Mouse (Mus musculus) lung, embryonic 15.5 days (tissue): ENCODE data around the gene Heca. TPM values are rescaled to one million over a fixed set of nuclear protein-coding genes. Genes with fewer than 3 reads are reported as not detected.
"Not testable (repeated sequence)": the region's sequence is repeated elsewhere in the genome, so short reads cannot be mapped to it uniquely, and the experiment has no call there.

Experiments
- ATAC-seq: fragments of 200-750 bp; cut with Nextera tagmentation; 2 replicates; pipeline ENCODE4 v1.8.0; 2017; ENCODE audit warnings: moderate number of reproducible peaks, borderline replicate concordance; ENCODE audit not compliant: low FRiP score, low TSS enrichment; ENCODE audit errors: extremely low read depth
- H3K27ac ChIP-seq: fragments of 300-500 bp; sonication (generic); 2 replicates; pipeline ENCODE4 v1.5.1; 2015; ENCODE audit warnings: moderate library complexity, mild to moderate bottlenecking, inconsistent platforms
- H3K27me3 ChIP-seq: fragments of 300-500 bp; sonication (generic); 2 replicates; pipeline ENCODE4 v1.6.1; 2015; ENCODE audit warnings: inconsistent platforms
- H3K36me3 ChIP-seq: fragments of 300-500 bp; sonication (generic); 2 replicates; pipeline ENCODE4 v1.6.1; 2015; ENCODE audit warnings: inconsistent platforms
- H3K4me1 ChIP-seq: fragments of 300-500 bp; sonication (generic); 2 replicates; pipeline ENCODE4 v1.6.1; 2015; ENCODE audit warnings: inconsistent platforms
- H3K4me2 ChIP-seq: fragments of 300-500 bp; sonication (generic); 2 replicates; pipeline ENCODE4 v1.6.1; 2015; ENCODE audit warnings: inconsistent platforms, mild to moderate bottlenecking, moderate library complexity
- H3K4me3 ChIP-seq: fragments of 300-500 bp; sonication (generic); 2 replicates; pipeline ENCODE4 v1.5.1; 2015; ENCODE audit warnings: mild to moderate bottlenecking, inconsistent platforms
- H3K9ac ChIP-seq: fragments of 300-500 bp; sonication (generic); 2 replicates; pipeline ENCODE4 v1.6.1; 2015; ENCODE audit warnings: inconsistent platforms
- H3K9me3 ChIP-seq: fragments of 300-500 bp; sonication (generic); 2 replicates; pipeline ENCODE4 v1.6.1; 2016; ENCODE audit warnings: inconsistent platforms
- WGBS: fragments of 180-500 bp; shearing (Covaris S2); methylation state at CpG from one replicate; pipeline ENCODE4 v1.1.7; 2015; 5-methylcytosine and 5-hydroxymethylcytosine counted together
- polyA plus RNA-seq: library from polyadenylated mRNA; unstranded; fragments of >200 nt; fragmentation: Nextera tagmentation; extraction: Ambion mirVana; gene quantifications from 2 replicates; pipeline ENCODE4 v1.2.1, GENCODE M21; 2015

Gene Heca
- polyA plus RNA-seq, result 2.9 and 4.7 TPM in 2 replicates

GRCm38 (mm10) chr10:17947960-17948730 is at the start of gene Heca:
Gene Heca, minus strand, starts transcription at chr10:17948067.
- H3K27ac ChIP-seq, result peak within 1 kb of the TSS; percentile 91
- peak within 1 kb of the TSS; percentile 94 for H3K4me3 ChIP-seq
- H3K9me3 ChIP-seq, result no peaks in the 10 kb centered on the region
- H3K36me3 ChIP-seq, result no peaks in the 10 kb centered on the region
- ATAC-seq, result peak; percentile 98
- H3K9ac ChIP-seq, result peak within 1 kb of the TSS; percentile 78
- peaks cover 15% of the 10 kb centered on the region for H3K4me1 ChIP-seq
- WGBS, result 4% methylated on average over 47 of the region's 50 CpGs
- peak within 1 kb of the TSS; percentile 75 for H3K4me2 ChIP-seq
- no peaks in the 10 kb centered on the region for H3K27me3 ChIP-seq

DNA sequence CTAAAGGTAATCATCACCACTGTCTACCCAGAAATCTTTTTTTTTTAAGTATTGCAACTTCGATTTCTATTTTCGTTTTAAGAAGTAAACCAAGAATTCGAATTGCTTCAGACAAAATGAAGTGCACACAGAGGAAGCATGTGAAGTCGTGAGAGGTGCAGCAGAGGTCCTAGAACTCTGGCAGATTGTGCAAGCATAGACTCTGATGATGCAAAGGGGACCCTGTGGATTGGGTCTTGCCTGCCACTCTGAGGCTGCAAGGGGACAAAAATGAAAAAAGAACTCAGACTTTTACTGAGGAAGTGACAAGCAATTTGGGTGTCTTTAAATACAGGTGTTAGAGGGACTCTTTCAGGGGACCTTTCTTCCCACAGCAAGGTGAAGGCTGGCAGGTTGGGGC is 42.7 kb upstream of the Heca start:
- Histone ChIP-seq H3K4me2 (no peak overlapping the region), H3K9me3 (no peaks in the 10 kb centered on the region), H3K4me1 (no peaks in the 10 kb centered on the region), H3K27me3 (no peaks in the 10 kb centered on the region), H3K27ac (no peak overlapping the region), H3K4me3 (no peak overlapping the region), H3K9ac (no peak overlapping the region), H3K36me3 (no peaks in the 10 kb centered on the region)
- no peak for ATAC-seq
- 81% methylated on average over 4 of the region's 4 CpGs for WGBS

GRCm38 (mm10) chr10:17989136-17989535 is 41.3 kb upstream of the Heca start:
- 54% methylated on average over 6 of the region's 6 CpGs for WGBS

DNA sequence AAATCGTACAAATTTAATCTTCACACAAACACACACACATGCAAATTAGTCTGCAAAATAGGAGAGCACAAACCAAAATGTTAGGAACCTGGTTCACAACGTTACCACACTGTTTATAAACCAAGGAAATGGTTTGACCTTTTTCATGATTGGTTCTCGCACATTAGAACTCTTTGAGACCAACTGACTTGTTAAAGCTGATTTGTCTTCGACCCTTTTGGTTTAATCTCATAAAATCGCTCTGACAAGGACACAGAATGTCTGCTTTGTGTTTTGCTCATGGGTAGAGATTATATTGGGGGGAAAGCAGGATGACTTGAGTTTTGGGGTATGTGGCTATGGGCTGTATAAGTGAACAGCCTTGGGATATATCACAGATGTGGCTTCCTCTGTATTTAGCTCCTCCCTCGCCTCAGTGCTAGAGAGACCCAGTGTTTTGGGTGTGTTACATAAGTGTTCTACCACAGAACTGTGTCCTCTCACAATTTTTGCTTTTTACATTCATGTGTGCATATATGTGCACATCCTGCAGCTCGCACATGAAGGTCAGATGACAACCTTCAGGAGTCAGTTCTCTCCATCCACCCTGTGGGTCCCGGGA is 40.1 kb upstream of the Heca start:
- no peak for ATAC-seq

More at GRCm38 (mm10) chr10:17989136-17989535, 41.3 kb upstream of the Heca start:
- Histone ChIP-seq H3K9me3 (no peaks in the 10 kb centered on the region), H3K4me3 (no peak overlapping the region), H3K4me1 (no peaks in the 10 kb centered on the region), H3K27ac (no peak overlapping the region), H3K36me3 (no peaks in the 10 kb centered on the region), H3K4me2 (no peak overlapping the region), H3K27me3 (no peaks in the 10 kb centered on the region), H3K9ac (no peak overlapping the region)
- ATAC-seq, result no peak

DNA sequence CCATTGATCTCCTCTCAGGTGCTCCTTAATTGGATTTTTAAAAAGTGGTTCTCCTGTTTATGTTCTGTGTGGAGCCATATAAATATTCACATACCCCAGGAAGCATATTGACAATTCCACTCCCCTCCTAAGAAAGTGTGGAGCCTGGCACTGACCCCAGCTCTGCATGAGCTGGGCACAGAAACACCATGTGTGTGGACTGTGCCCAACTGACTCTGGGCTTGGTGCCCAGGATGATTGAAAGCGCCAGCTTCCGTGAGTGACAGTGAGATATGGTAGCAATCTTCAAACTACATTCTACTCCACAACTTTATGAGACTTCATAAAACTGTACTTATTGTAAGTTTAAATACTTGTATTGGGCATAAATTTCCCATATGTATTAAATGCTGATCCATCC is 35.4 kb upstream of the Heca start:
- no peaks in the 10 kb centered on the region for H3K36me3 ChIP-seq
- H3K27me3 ChIP-seq, result no peaks in the 10 kb centered on the region
- H3K9ac ChIP-seq, result no peak overlapping the region
- ATAC-seq, result no peak
- no peaks in the 10 kb centered on the region for H3K4me1 ChIP-seq
- H3K9me3 ChIP-seq, result no peaks in the 10 kb centered on the region
- no peak overlapping the region for H3K4me2 ChIP-seq
- H3K27ac ChIP-seq, result no peak overlapping the region
- 82% methylated on average over 2 of the region's 2 CpGs for WGBS
- no peak overlapping the region for H3K4me3 ChIP-seq

More for the DNA sequence above, 40.1 kb upstream of the Heca start:
- Histone ChIP-seq H3K27me3 (no peaks in the 10 kb centered on the region), H3K9me3 (no peaks in the 10 kb centered on the region), H3K9ac (no peak overlapping the region), H3K4me1 (no peaks in the 10 kb centered on the region), H3K36me3 (no peaks in the 10 kb centered on the region), H3K4me3 (no peak overlapping the region), H3K4me2 (no peak overlapping the region), H3K27ac (no peak overlapping the region)
- 79% methylated on average over 8 of the region's 8 CpGs for WGBS

GRCm38 (mm10) chr10:17966090-17966489 is 18.2 kb upstream of the Heca start:
- 54% methylated on average over 4 of the region's 4 CpGs for WGBS

GRCm38 (mm10) chr10:17950761-17951160 is 2.9 kb upstream of the Heca start:
- H3K27me3 ChIP-seq, result no peaks in the 10 kb centered on the region
- H3K9me3 ChIP-seq, result no peaks in the 10 kb centered on the region
- 71% methylated on average over 5 of the region's 5 CpGs for WGBS
- H3K4me3 ChIP-seq, result no peak overlapping the region
- H3K36me3 ChIP-seq, result no peaks in the 10 kb centered on the region
- H3K9ac ChIP-seq, result no peak overlapping the region
- H3K27ac ChIP-seq, result no peak overlapping the region
- ATAC-seq, result no peak
- H3K4me1 ChIP-seq, result peaks cover 12% of the 10 kb centered on the region
- no peak overlapping the region for H3K4me2 ChIP-seq

More at GRCm38 (mm10) chr10:17966090-17966489, 18.2 kb upstream of the Heca start:
- no peak overlapping the region for H3K4me3 ChIP-seq
- H3K27ac ChIP-seq, result no peak overlapping the region
- no peaks in the 10 kb centered on the region for H3K36me3 ChIP-seq
- ATAC-seq, result no peak
- H3K27me3 ChIP-seq, result no peaks in the 10 kb centered on the region
- no peak overlapping the region for H3K9ac ChIP-seq
- H3K4me2 ChIP-seq, result no peak overlapping the region
- H3K9me3 ChIP-seq, result no peaks in the 10 kb centered on the region
- H3K4me1 ChIP-seq, result no peaks in the 10 kb centered on the region

- peak overlapping the region; percentile 94 for H3K4me3 ChIP-seq
- H3K36me3 ChIP-seq, result no peaks in the 10 kb centered on the region
- peaks cover 15% of the 10 kb centered on the region for H3K4me1 ChIP-seq
- H3K9me3 ChIP-seq, result no peaks in the 10 kb centered on the region
- H3K9ac ChIP-seq, result peak overlapping the region; percentile 78
- under 1% methylated on average over 77 of the region's 110 CpGs for WGBS
- no peaks in the 10 kb centered on the region for H3K27me3 ChIP-seq
- peak overlapping the region; percentile 91 for H3K27ac ChIP-seq
- H3K4me2 ChIP-seq, result peak overlapping the region; percentile 75
- peak; percentile 57; the same call in 1 of the 2 replicates for ATAC-seq
These were observed 526 bp downstream of the Heca start for GRCm38 (mm10) chr10:17947175-17947906.

- H3K4me3 ChIP-seq, result peak overlapping the region; percentile 94
- H3K36me3 ChIP-seq, H3K9me3 ChIP-seq, ATAC-seq, H3K27me3 ChIP-seq: not testable (repeated sequence)
- peak overlapping the region; percentile 91 for H3K27ac ChIP-seq
- H3K9ac ChIP-seq, result peak overlapping the region; percentile 78
- peak overlapping the region; percentile 75 for H3K4me2 ChIP-seq
- 0% methylated on average over 4 of the region's 4 CpGs for WGBS
- H3K4me1 ChIP-seq, result peaks cover 15% of the 10 kb centered on the region
These were observed 1.1 kb downstream of the Heca start for GRCm38 (mm10) chr10:17946799-17947174.

- WGBS, result 21% methylated on average over 3 of the region's 3 CpGs
- Histone ChIP-seq H3K4me1 (peaks cover 15% of the 10 kb centered on the region), H3K4me2 (peak overlapping the region; percentile 75), H3K9ac (no peak overlapping the region), H3K9me3 (no peaks in the 10 kb centered on the region), H3K36me3 (no peaks in the 10 kb centered on the region), H3K27me3 (no peaks in the 10 kb centered on the region), H3K4me3 (peak overlapping the region; percentile 94), H3K27ac (no peak overlapping the region)
- no peak for ATAC-seq
These were observed 1.8 kb downstream of the Heca start for GRCm38 (mm10) chr10:17946046-17946445.

- 0 out of 2 replicates have a peak, but pooled peaks have one; percentile 13 for ATAC-seq
These were observed 14.2 kb downstream of the Heca start for GRCm38 (mm10) chr10:17933622-17934021.

DNA sequence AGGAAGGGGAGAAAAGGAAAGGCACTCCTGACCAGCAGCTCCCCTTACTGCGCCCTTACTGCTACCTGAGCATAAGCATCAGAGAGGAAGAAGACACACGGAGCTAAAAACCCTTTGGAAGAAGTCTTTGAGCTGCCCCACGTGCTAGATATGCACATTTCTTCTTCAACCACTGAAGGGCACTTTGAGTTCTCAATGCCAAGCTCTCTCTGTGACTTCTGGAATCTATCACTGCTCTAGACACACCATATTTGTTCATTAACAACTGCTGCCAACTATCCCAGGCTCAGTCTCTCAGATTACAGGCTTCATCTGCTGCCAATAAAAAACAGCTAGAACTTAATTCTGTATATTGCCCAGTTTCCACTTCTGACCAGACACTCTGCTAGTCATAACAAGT is 15.7 kb downstream of the Heca start:
- Histone ChIP-seq H3K9me3 (no peaks in the 10 kb centered on the region), H3K36me3 (no peaks in the 10 kb centered on the region), H3K4me2 (no peak overlapping the region), H3K27me3 (no peaks in the 10 kb centered on the region), H3K9ac (no peak overlapping the region), H3K4me3 (no peak overlapping the region), H3K4me1 (peaks cover 30% of the 10 kb centered on the region), H3K27ac (no peak overlapping the region)
- ATAC-seq, result no peak
- 51% methylated on average over 3 of the region's 3 CpGs for WGBS

More at GRCm38 (mm10) chr10:17933622-17934021, 14.2 kb downstream of the Heca start:
- 31% methylated on average over 2 of the region's 2 CpGs for WGBS
- H3K36me3 ChIP-seq, result no peaks in the 10 kb centered on the region
- no peak overlapping the region for H3K4me3 ChIP-seq
- H3K27me3 ChIP-seq, result no peaks in the 10 kb centered on the region
- peaks cover 30% of the 10 kb centered on the region for H3K4me1 ChIP-seq
- no peak overlapping the region for H3K4me2 ChIP-seq
- H3K9ac ChIP-seq, result no peak overlapping the region
- H3K27ac ChIP-seq, result no peak overlapping the region
- no peaks in the 10 kb centered on the region for H3K9me3 ChIP-seq
